In the genomic region with DNA sequence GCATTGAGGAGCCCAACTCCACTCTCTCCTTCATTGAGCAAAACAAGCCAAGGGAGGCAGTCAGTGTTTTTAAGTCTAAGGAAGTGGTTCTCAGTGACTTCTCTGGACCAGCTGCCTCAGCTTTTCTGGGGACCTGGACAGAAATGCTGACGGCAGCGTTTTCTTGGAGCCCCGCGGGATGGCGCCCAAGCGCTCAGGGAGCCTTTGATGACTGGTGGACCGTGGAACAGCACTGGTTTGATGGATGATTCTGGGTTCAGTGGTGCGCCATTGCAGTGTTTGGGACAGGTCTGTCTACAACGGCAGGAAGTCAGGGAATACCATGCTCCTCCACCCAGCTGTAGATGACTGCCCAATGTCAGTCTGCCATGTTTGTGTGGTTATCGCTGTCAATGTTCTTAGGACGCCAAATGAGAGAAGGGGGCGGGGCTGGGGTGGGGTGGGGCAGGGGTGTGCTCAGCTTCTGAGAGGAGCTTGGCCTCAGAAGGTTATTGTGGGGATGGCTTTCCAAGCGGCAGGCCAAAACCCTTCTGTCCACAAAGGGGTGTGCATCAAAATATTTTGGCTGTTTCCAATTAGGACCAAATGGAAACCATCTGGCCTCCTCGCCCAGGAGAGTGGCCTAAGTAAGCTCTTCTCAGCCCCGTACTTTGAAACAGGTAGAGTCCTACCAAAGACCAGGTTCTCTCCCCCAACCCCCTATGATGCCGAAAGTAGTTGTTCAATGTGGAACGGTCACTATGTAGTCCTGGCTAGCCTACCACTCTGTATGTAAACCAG, we compare ENCODE assay signal across 27 mouse cellular contexts. TPM values are rescaled to one million over a fixed set of nuclear protein-coding genes. Genes with fewer than 3 reads are reported as not detected.
DNase-seq lines count a peak whose midpoint lies in the region; ATAC-seq and TF ChIP-seq lines count a peak whose summit lies in the region.
"Had no signal": no experiment of that assay in that cellular context is flagged by ENCODE, and none has a peak within 500 bp of the region (broad histone marks: within the 10 kb centered on the region; RNA-seq: fewer than 3 reads in every experiment).

No protein-coding gene starts in this region.

- no peaks in the 10 kb centered on the region for H3K36me3 ChIP-seq in forebrain, embryonic 10.5 days (replicated peaks)
- H3K36me3 ChIP-seq in forebrain, postnatal 0 days (ENCODE audit: insufficient read depth): no peaks in the 10 kb centered on the region
- no peaks in the 10 kb centered on the region for H3K36me3 ChIP-seq in ES-Bruce4 (ENCODE audit: control insufficient read depth, insufficient read depth, low read length, poor library complexity, severe bottlenecking)
- H3K36me3 ChIP-seq in hindbrain, embryonic 16.5 days (ENCODE audit: control insufficient read depth, insufficient read depth, low read length): no peaks in the 10 kb centered on the region
- H3K36me3 ChIP-seq: forebrain, embryonic 12.5 days; heart, embryonic 13.5 days; hindbrain, embryonic 12.5 days; limb, embryonic 12.5 days; liver, embryonic 12.5 days had no signal

- WGBS in forebrain, embryonic 10.5 days: 82% methylated on average over 17 of the region's 17 CpGs
- WGBS in forebrain, postnatal 0 days: 90% methylated on average over 17 of the region's 17 CpGs
- 83% methylated on average over 17 of the region's 17 CpGs for WGBS in hindbrain, embryonic 16.5 days

- no peak for TF ChIP-seq CTCF in forebrain, postnatal 0 days (IDR thresholded peaks at IDR 0.05; ENCODE audit: low read depth)
- TF ChIP-seq CTCF in ES-Bruce4 (IDR thresholded peaks at IDR 0.05; ENCODE audit: low read depth, low read length): peak; percentile 29

- TF ChIP-seq POLR2A in ES-Bruce4 (IDR thresholded peaks at IDR 0.05; ENCODE audit: insufficient read depth, low read length): no peak

- DNase-seq in forebrain, embryonic 10.5 days (ENCODE audit: extremely low spot score, low spot score): no peak
- DNase-seq in forebrain, postnatal 0 days: no peak
- DNase-seq in embryo, embryonic 10.5 days (ENCODE audit: low spot score): peak; percentile 36
- peak; percentile 73 for DNase-seq in forelimb bud, embryonic 11.5 days (ENCODE audit: low read depth, low spot score)
- DNase-seq in adipocyte (ENCODE audit: low spot score): no peak
- no peak for DNase-seq in adrenal gland, postnatal 4 days (ENCODE audit: low spot score in 2 of 2)
- DNase-seq: cerebellum, adult 18-20 months; gastrocnemius, postnatal 14 days; heart, adult 2 months; heart, postnatal 14 days; kidney, adult 18-20 months; lung, adult 18-20 months; lung, postnatal 10 days; right cerebral cortex, adult 18-20 months had no signal

- H3K9me3 ChIP-seq in forebrain, embryonic 10.5 days: peaks cover 9% of the 10 kb centered on the region; the same call in 1 of the 2 replicates
- no peaks in the 10 kb centered on the region for H3K9me3 ChIP-seq in forebrain, postnatal 0 days (ENCODE audit: low read length)
- H3K9me3 ChIP-seq in ES-Bruce4 (replicated peaks; ENCODE audit: control insufficient read depth, insufficient read depth, low read length, poor library complexity, severe bottlenecking): no peaks in the 10 kb centered on the region
- no peaks in the 10 kb centered on the region for H3K9me3 ChIP-seq in hindbrain, embryonic 16.5 days (ENCODE audit: control insufficient read depth, low read length)
- H3K9me3 ChIP-seq: forebrain, embryonic 12.5 days; liver, embryonic 12.5 days had no signal

- H3K4me3 ChIP-seq in forebrain, embryonic 10.5 days: no peak overlapping the region
- H3K4me3 ChIP-seq in forebrain, postnatal 0 days (ENCODE audit: low read depth, low read length): no peak overlapping the region
- H3K4me3 ChIP-seq in ES-Bruce4 (ENCODE audit: low read depth, low read length): peak overlapping the region; percentile 44
- no peak overlapping the region for H3K4me3 ChIP-seq in hindbrain, embryonic 16.5 days (ENCODE audit: low read length)
- H3K4me3 ChIP-seq: forebrain, embryonic 12.5 days; heart, adult 2 months; heart, embryonic 13.5 days; hindbrain, embryonic 12.5 days; limb, embryonic 12.5 days; liver, embryonic 12.5 days had no signal

- H3K4me1 ChIP-seq in forebrain, embryonic 10.5 days: peaks cover 26% of the 10 kb centered on the region
- no peaks in the 10 kb centered on the region for H3K4me1 ChIP-seq in forebrain, postnatal 0 days (ENCODE audit: insufficient read depth)
- peaks cover 3% of the 10 kb centered on the region for H3K4me1 ChIP-seq in ES-Bruce4 (ENCODE audit: control insufficient read depth, insufficient read depth, low read length)
- H3K4me1 ChIP-seq in hindbrain, embryonic 16.5 days (ENCODE audit: control insufficient read depth, insufficient read depth, low read depth, low read length): peaks cover 8% of the 10 kb centered on the region
- H3K4me1 ChIP-seq: heart, embryonic 13.5 days had no signal

- ATAC-seq in forebrain, postnatal 0 days: no peak
- ATAC-seq in hindbrain, embryonic 16.5 days: no peak
- ATAC-seq: inflammation-experienced regulatory T-cells, adult 6 months; liver, embryonic 12.5 days had no signal

- H3K27ac ChIP-seq in forebrain, embryonic 10.5 days: 0 out of 2 replicates have a peak overlapping the region, but pooled peaks have one; percentile 11
- H3K27ac ChIP-seq in forebrain, postnatal 0 days (ENCODE audit: low read depth, low read length): no peak overlapping the region
- H3K27ac ChIP-seq in ES-Bruce4 (ENCODE audit: insufficient read depth, low read length): no peak overlapping the region
- no peak overlapping the region for H3K27ac ChIP-seq in hindbrain, embryonic 16.5 days (ENCODE audit: low read depth, low read length)
- H3K27ac ChIP-seq: forebrain, embryonic 12.5 days; heart, adult 2 months; heart, embryonic 13.5 days; hindbrain, embryonic 12.5 days; limb, embryonic 12.5 days; liver, embryonic 12.5 days had no signal

- TF ChIP-seq EP300 in ES-Bruce4 (IDR thresholded peaks at IDR 0.05; ENCODE audit: insufficient read depth, low read depth, low read length): no peak

- no peaks in the 10 kb centered on the region for H3K27me3 ChIP-seq in forebrain, embryonic 10.5 days (ENCODE audit: poor library complexity, severe bottlenecking)
- no peaks in the 10 kb centered on the region for H3K27me3 ChIP-seq in forebrain, postnatal 0 days (ENCODE audit: insufficient read depth, low read length)
- no peaks in the 10 kb centered on the region for H3K27me3 ChIP-seq in ES-Bruce4 (ENCODE audit: control insufficient read depth, insufficient read depth, low read length, poor library complexity, severe bottlenecking)
- no peaks in the 10 kb centered on the region for H3K27me3 ChIP-seq in hindbrain, embryonic 16.5 days (replicated peaks; ENCODE audit: control insufficient read depth, insufficient read depth, low read length)
- H3K27me3 ChIP-seq: heart, embryonic 13.5 days; hindbrain, embryonic 12.5 days; limb, embryonic 12.5 days; liver, embryonic 12.5 days had no signal

- H3K9ac ChIP-seq in forebrain, postnatal 0 days: no peak overlapping the region
- H3K9ac ChIP-seq in ES-Bruce4 (ENCODE audit: low read depth, poor library complexity, severe bottlenecking): no peak overlapping the region
- H3K9ac ChIP-seq in hindbrain, embryonic 16.5 days (ENCODE audit: low read depth, low read length): no peak overlapping the region
- H3K9ac ChIP-seq: forebrain, embryonic 12.5 days; heart, embryonic 13.5 days; hindbrain, embryonic 12.5 days; limb, embryonic 12.5 days; liver, embryonic 12.5 days had no signal

- no peak overlapping the region for H3K4me2 ChIP-seq in forebrain, postnatal 0 days (ENCODE audit: low read depth)
- no peak overlapping the region for H3K4me2 ChIP-seq in hindbrain, embryonic 16.5 days (ENCODE audit: low read length)
- H3K4me2 ChIP-seq: forebrain, embryonic 12.5 days; heart, embryonic 13.5 days; hindbrain, embryonic 12.5 days; limb, embryonic 12.5 days; liver, embryonic 12.5 days; midbrain, embryonic 11.5 days had no signal

RNA-seq across cellular contexts. Expression of a gene that starts 20.8 kb away (rescaled TPM):
- polyA plus RNA-seq in forebrain, embryonic 10.5 days (2016; fragmentation: Nextera tagmentation; extraction: Ambion mirVana): not detected in 2 replicates
- total RNA-seq in forebrain, postnatal 0 days (2014; rRNA removed): 0.33 and 0.38 TPM in 2 replicates
- polyA plus RNA-seq in forebrain, postnatal 0 days (2015; fragmentation: Nextera tagmentation; extraction: Ambion mirVana): 0.14 and 0.52 TPM in 2 replicates
- polyA plus RNA-seq in ES-Bruce4 (2011; ENCODE audit: insufficient read depth, insufficient read length, low read depth, missing spikeins): not detected in 2 replicates
- 0.33 and 0.36 TPM in 2 replicates for polyA plus RNA-seq in hindbrain, embryonic 16.5 days (2015; fragmentation: Nextera tagmentation; extraction: Ambion mirVana)
- total RNA-seq in adrenal gland, postnatal 4 days (2021): not detected
- total RNA-seq: heart, adult 2 months; heart, postnatal 14 days had no signal
- polyA plus RNA-seq: heart, adult 2 months; heart, embryonic 13.5 days; inflammation-experienced regulatory T-cells, adult 6 months; kidney, embryonic 16.5 days; limb, embryonic 12.5 days; liver, embryonic 12.5 days; midbrain, embryonic 11.5 days; neural tube, embryonic 14.5 days; stomach, embryonic 16.5 days; thymus, postnatal 0 days had no signal

RNA-seq across cellular contexts. Expression of a gene that starts 25.8 kb away (rescaled TPM):
- 269 and 273 TPM in 2 replicates for polyA plus RNA-seq in forebrain, embryonic 10.5 days (2016; fragmentation: Nextera tagmentation; extraction: Ambion mirVana)
- 178 and 300 TPM in 2 replicates for total RNA-seq in forebrain, postnatal 0 days (2014; rRNA removed)
- polyA plus RNA-seq in forebrain, postnatal 0 days (2015; fragmentation: Nextera tagmentation; extraction: Ambion mirVana): 195 and 209 TPM in 2 replicates
- 108 and 115 TPM in 2 replicates for polyA plus RNA-seq in ES-Bruce4 (2011; ENCODE audit: insufficient read depth, insufficient read length, low read depth, missing spikeins)
- 209 TPM in 2 replicates for polyA plus RNA-seq in hindbrain, embryonic 16.5 days (2015; fragmentation: Nextera tagmentation; extraction: Ambion mirVana)
- 10 to 100 TPM; 84.7 to 89.5 TPM for total RNA-seq in adrenal gland, postnatal 4 days (2021)

Comparison
In these comparisons a context has a peak if more than half of its experiments do, and no peak if none do; other contexts are left out.
1. DNase-seq: peak in embryo, embryonic 10.5 days (single experiment) and forelimb bud, embryonic 11.5 days (single experiment); none in forebrain, embryonic 10.5 days (single experiment), forebrain, postnatal 0 days (single experiment), adipocyte (single experiment) and adrenal gland, postnatal 4 days (0 of 2).